Mouse (Mus musculus) megakaryocyte, embryonic 14.5 days (primary cell): ENCODE measurements around the gene Limk2.

Source experiments
- FLI1 ChIP-seq: IDR thresholded peaks from 2 replicates; pipeline ENCODE4 v1.6.1; 2012; ENCODE audit warnings: low read length, inconsistent platforms, mixed read lengths
- GATA1 ChIP-seq: IDR thresholded peaks from 3 replicates; pipeline ENCODE4 v1.6.1; 2012; ENCODE audit warnings: mixed read lengths, low read length, inconsistent platforms, borderline replicate concordance

GRCm38 (mm10) chr11:3374293-3374645 is 34.7 kb downstream of the Limk2 start:
- TF ChIP-seq FLI1 (no peak), GATA1 (no peak)
